Mouse (Mus musculus) frontal cortex, postnatal 25 days (tissue): ENCODE results near the gene Mb.
"Not testable (repeated sequence)": the region's sequence is repeated elsewhere in the genome, so short reads cannot be mapped to it uniquely, and the experiment has no call there.

Experiments used
- DNase-seq, 2 experiments: peaks; one replicate each; pipeline ENCODE4 v3.0.0; 2022; ENCODE audit warnings: low spot score in 2 of 2

The Mb gene

GRCm38 (mm10) chr15:77065259-77065852 is 14.9 kb upstream of the Mb start:
- no peak for DNase-seq

GRCm38 (mm10) chr15:77062746-77063145 is 12.3 kb upstream of the Mb start:
- DNase-seq, result no peak

DNA sequence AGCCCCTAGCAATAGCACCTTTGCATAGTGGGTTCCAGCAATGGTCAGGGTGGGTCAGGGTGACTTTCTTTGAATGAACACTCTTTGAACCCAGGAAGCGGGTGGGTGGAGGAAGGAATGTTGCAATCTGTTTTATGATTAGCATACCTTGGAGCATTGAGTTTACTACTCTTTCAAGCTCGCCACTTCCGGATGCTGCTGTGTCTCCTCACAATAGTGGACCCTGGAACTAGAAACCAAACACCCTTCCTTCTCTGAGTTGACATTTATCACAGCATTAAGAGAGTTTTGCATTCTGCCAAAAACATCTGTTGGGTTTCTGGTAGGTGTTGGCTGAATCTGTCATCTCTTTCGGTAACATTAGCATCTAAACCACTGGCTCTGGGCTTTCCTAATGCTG is 8.9 kb upstream of the Mb start:
- not testable (repeated sequence) for DNase-seq

DNA sequence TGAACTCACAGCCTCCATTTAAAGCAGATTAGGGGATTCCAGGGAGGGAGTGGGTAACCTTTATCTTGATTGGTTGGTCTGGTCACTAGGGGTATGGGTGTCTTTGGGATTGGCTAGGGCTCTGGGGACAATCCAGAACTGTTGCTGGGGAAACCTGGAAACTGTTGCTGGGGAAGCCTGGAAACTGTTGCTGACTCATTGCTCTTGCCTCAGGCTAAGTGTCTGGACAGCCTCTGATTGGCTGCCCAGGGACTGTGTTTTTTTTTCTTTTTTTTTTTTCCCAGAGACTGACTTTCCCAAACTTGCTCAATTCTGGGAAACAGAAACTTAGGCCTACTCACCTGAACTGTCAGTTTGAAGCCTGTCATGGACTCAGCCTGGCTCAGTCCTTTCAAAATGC is 8.1 kb upstream of the Mb start:
- DNase-seq, result no peak

DNA sequence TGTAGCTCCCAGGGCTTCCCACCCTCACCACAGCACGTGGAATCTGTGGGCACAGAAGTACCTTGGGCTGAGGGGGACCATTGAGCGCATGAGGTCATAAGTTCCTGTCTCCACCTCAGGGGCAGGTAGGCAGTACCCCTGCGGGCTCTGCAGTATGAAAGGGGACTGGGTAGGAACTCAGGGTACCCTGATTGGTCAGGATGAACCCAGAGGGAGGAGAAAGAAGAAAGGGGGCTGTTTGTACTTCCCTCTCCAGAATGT is 6.3 kb upstream of the Mb start:
- no peak for DNase-seq

DNA sequence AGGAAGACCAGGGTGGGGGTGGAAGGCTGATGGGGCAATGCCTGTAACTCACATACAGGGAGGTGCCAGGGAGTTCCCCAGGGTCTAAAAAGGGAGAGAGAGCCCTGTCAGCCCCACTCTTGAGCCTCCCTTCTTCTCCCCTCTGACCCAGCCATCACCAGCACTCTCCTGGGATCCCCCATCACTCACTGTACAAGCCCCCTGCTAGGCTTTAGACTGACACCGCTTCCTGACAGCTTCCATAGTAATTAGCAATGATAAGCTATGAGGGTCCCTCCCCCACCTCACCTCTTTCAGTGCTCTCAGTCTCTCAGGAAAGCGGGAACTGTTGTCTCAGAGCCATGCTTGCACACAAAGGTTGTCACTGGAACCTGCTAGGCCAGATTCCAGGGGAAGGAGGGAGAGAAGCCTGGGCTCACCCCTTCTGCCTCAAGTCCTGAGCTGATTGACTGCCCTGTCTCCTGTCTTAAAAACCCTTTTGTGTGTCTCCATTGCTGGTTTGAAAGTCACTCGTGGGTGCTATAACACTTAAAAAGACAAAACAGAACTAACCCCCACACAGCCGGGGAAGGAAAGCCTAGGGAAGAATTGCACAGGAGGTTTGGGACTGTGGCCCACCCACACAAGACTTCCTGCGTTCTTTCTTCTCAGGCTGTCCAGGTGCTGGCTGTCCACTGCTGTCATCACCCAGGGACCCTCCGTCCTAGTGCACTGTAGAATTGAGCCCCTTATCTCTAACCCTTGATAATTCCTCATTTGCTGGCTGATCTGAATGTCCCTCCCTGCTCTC is 5.7 kb upstream of the Mb start:
- no peak for DNase-seq

GRCm38 (mm10) chr15:77054611-77055175 is 4.2 kb upstream of the Mb start:
- no peak for DNase-seq

GRCm38 (mm10) chr15:77053021-77053420 is 2.6 kb upstream of the Mb start:
- DNase-seq, result no peak

DNA sequence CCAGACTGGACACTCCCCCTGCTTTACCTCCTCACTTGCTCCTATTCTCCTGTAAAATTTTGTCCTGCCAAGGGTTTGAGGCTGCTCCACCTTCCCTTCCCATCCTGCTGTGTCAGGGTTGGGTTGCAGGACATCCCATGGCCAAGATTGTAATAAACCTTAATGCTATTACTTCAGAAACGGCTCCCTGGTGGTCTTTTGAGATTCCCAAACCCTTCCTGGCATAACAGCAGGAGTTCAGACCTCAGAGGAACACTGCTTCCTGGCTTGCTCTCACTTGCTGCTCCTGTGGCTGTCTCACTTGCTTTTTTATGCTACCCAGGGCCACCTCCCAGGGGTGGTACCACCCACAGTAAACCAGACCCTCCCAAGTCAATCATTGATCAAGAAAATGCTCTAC is 1.7 kb upstream of the Mb start:
- DNase-seq, result no peak

- no peak for DNase-seq
Observed at GRCm38 (mm10) chr15:77045609-77046008, 4.9 kb downstream of the Mb start.

DNA sequence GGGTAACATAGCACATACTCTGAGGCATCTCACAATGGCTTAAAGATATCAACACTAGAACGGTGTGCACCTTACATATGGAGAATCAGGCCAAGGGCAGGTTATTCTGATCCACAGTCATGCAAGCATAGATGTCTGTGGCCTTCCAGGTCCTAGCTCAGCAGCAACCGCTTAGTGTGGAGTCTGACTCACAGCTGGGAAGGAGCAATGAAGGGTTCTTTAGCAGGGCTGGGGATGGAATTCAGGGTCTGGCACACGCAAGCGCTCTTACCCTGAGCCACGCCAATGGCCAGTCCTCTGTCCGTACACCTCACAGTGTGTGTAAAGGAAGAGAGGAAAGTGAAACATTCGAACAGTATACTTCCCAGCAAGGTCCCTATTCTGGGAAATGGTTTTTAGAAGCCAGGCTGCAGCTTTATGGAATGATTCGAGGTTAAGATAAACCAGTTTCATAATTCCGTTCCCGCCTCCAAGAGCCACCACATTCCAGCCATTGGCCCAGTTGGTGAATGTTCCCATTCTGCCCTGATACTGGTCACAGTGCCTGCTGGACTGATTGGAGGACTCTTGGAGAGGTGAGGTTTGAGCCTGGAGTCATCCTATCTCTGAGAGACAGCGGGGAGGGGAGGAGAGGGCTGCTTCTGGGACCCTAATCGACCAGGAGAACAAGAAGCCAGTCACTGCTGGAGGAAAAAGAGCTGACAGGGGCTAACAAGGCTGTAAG is 5.7 kb downstream of the Mb start, which contains the start of gene Apol6:
Gene Apol6, plus strand, starts transcription at position 133 of the 724 bp plus-strand sequence.
- no peak for DNase-seq

- no peak for DNase-seq
Observed at GRCm38 (mm10) chr15:77040784-77041183, 9.7 kb downstream of the Mb start.

DNA sequence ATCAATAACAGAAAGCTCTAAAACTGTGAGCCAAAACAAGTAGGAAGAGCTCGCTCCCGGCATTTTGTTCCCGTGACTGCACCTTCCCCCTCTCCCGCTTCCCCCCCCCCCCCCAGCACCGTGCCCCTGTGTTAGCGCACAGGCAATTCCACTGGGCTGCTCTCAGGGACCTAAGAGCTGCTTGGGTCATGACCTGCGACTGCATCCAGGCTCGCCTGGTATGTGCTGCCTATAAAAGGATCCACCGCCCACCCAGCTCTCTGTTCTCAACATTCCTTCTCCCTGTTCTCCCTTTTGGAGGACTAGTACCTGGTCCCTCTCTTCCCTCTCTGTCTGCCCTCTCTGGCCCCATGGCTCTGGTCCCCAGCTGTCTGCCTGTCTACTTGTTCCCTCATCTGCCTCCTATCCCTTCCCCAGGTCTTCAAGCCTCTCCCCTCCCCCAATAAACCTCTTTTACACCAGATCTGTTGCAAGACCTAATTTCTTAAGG is 11.2 kb downstream of the Mb start:
- no peak for DNase-seq

DNA sequence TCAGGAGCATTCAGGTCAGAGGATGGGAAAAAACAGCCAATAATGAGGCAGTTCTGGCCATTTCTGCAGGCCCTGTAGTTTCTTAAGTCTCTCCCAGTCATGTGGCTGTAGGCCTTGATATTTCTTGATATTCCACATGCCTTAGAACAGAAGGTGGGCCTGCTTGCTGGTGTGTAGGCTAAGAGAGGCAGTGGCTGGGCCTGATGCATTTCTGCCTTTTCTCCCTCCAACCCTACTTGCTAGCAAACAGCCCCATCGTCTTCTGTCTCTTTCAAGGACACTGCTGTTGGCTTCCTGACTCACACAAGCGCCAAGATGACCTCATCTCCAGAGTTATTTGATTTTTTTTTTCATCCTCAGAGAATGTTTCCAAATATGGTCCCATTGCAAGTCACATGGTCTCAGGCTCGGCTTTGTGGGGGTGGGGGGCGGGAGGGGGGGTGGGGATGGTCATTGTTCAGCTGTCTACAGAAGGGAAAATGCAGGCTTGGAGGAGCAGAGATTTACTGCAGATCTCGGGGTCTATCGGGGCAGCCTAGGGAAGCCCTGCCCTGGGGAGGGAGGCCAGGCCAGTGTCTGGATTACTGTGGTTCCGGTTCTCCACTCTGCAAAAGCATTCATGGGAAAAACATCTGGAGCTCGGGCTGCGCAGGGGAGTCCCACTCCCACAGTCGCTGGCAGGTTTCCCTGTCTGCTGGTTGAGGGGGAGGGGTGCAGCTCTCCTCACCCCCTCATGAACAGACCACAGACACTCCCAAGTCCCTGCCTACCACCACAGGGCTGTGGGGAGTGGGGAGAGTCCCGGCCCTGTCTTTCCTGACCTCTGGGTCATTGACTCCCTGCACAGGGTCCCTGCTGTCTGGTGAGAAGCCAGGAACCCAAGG is 12.9 kb downstream of the Mb start:
- no peak for DNase-seq

DNA sequence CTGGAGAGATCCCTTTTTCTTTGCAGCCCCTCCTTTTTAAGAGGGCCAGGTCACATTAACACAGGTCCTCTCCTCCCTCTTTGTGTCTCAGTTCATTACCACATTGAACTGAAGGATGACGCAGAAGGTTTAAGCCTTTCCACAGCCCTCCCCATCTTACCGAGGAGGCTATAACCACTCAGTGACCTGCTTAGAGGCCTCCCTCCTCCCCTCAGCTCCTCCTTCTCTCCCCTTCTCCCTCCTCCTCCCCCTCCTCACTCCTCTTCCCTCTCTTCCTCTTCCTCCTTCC is 13.5 kb downstream of the Mb start:
- DNase-seq, result no peak

- DNase-seq, result no peak
Observed at GRCm38 (mm10) chr15:77036320-77036988, 14.0 kb downstream of the Mb start.

- DNase-seq, result no peak
Observed at GRCm38 (mm10) chr15:77035643-77036042, 14.8 kb downstream of the Mb start.

- no peak for DNase-seq
Observed at GRCm38 (mm10) chr15:77034526-77034925, 15.9 kb downstream of the Mb start.

GRCm38 (mm10) chr15:77031271-77031670 is 19.2 kb downstream of the Mb start:
- DNase-seq, result no peak

DNA sequence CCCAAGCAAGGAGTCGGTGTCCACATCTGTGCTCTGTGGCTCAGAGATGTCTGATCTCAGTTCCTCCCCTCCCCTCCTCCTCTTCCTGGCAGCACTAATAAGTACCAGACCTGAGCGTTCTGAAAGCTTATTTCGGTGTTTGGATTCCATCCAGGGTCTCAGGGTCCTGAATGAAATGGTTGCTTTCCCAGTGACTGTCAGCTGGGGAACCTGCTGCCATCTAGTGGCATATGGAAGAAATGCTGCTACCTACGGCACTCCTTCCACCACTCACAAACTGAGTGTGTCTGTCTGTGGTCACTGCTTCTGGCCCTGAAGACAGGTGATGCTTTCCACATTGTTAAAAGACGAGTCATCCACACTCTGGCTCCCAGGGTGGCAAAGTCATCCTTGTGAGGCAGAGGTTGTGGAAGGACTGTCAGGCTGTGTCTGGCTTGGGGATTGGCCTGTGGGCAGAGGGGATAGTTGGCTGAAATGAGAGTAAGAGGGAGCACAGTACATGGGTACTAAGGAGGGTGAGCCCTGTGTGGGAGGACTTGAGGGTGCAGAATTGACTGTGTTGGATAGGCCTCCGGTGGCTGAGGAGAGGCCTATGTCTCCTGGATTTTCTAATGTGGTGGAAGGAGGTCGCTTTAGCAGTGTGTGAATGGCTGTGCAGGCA is 21.0 kb downstream of the Mb start:
- peak in 1 of 2 experiments; percentile 43 for DNase-seq

GRCm38 (mm10) chr15:77027675-77028074 is 22.8 kb downstream of the Mb start:
- no peak for DNase-seq
